Mouse (Mus musculus) telencephalon, adult 2 months (tissue): ENCODE data around the gene Tbx10.
A peak's percentile ranks its signal among the peaks of the same experiment; 100 is the strongest.

ENCODE experiments used
- DNase-seq: peaks from one replicate; pipeline ENCODE4 v3.0.0-alpha.2; 2011; ENCODE audit warnings: low read depth, low spot score

The Tbx10 gene

GRCm38 (mm10) chr19:3975866-3976265 lies 16.7 kb upstream of the Tbx10 start:
- DNase-seq, result no peak

- peak; percentile 60 for DNase-seq
Observed at GRCm38 (mm10) chr19:3980309-3980708, 12.2 kb upstream of the Tbx10 start.

- DNase-seq, result no peak
Observed at GRCm38 (mm10) chr19:3980917-3981316, 11.6 kb upstream of the Tbx10 start.

GRCm38 (mm10) chr19:3983527-3984200 lies 8.9 kb upstream of the Tbx10 start:
- peak; percentile 54 for DNase-seq

- no peak for DNase-seq
Observed at GRCm38 (mm10) chr19:3985261-3985681, 7.3 kb upstream of the Tbx10 start.

GRCm38 (mm10) chr19:3986334-3986733 lies 6.2 kb upstream of the Tbx10 start, which contains the start of gene Acy3:
TSS of gene Acy3 (plus strand) at chr19:3986570.
- DNase-seq, result no peak

- no peak for DNase-seq
Observed at GRCm38 (mm10) chr19:3988066-3988465, 4.5 kb upstream of the Tbx10 start.

GRCm38 (mm10) chr19:3988750-3989149 lies 3.8 kb upstream of the Tbx10 start:
- DNase-seq, result no peak

- no peak for DNase-seq
Observed at GRCm38 (mm10) chr19:3990804-3991203, 1.7 kb upstream of the Tbx10 start.

GRCm38 (mm10) chr19:3991562-3991961 lies 990 bp upstream of the Tbx10 start:
- DNase-seq, result no peak

- DNase-seq, result no peak
Observed at GRCm38 (mm10) chr19:3991966-3992365, 586 bp upstream of the Tbx10 start.

- DNase-seq, result no peak
Observed at GRCm38 (mm10) chr19:3994932-3995331, 2.4 kb downstream of the Tbx10 start.

- DNase-seq, result no peak
Observed at GRCm38 (mm10) chr19:3995505-3995904, 3.0 kb downstream of the Tbx10 start.

- DNase-seq, result no peak
Observed at GRCm38 (mm10) chr19:3996106-3996505, 3.6 kb downstream of the Tbx10 start.

GRCm38 (mm10) chr19:3996747-3997146 lies 4.2 kb downstream of the Tbx10 start:
- no peak for DNase-seq

- no peak for DNase-seq
Observed at GRCm38 (mm10) chr19:3997231-3997630, 4.7 kb downstream of the Tbx10 start.

- no peak for DNase-seq
Observed at GRCm38 (mm10) chr19:3998335-3998734, 5.8 kb downstream of the Tbx10 start.

- no peak for DNase-seq
Observed at GRCm38 (mm10) chr19:3999121-3999730, 6.7 kb downstream of the Tbx10 start.

- peak; percentile 97 for DNase-seq
Observed at GRCm38 (mm10) chr19:4000119-4000900, 7.8 kb downstream of the Tbx10 start, which contains the start of the genes Nudt8 and Gm49405. TSS of gene Nudt8 (plus strand) at chr19:4000580. TSS of gene Gm49405 (plus strand) at chr19:4000626.

GRCm38 (mm10) chr19:4000949-4001525 lies 8.5 kb downstream of the Tbx10 start:
- no peak for DNase-seq

GRCm38 (mm10) chr19:4001752-4002151 lies 9.2 kb downstream of the Tbx10 start:
- no peak for DNase-seq

- DNase-seq, result no peak
Observed at GRCm38 (mm10) chr19:4003112-4003511, 10.6 kb downstream of the Tbx10 start, which contains the start of gene Doc2g. TSS of gene Doc2g (plus strand) at chr19:4003313.
